Mouse (Mus musculus): ENCODE data around the gene Amy2a3. TPM values are rescaled to one million over a fixed set of nuclear protein-coding genes. Genes with fewer than 3 reads are reported as not detected.

Amy2a3 gene
- 134 TPM in 1 of 2 replicates, not detected in the other for polyA plus RNA-seq (2012; rRNA removed)

DNA sequence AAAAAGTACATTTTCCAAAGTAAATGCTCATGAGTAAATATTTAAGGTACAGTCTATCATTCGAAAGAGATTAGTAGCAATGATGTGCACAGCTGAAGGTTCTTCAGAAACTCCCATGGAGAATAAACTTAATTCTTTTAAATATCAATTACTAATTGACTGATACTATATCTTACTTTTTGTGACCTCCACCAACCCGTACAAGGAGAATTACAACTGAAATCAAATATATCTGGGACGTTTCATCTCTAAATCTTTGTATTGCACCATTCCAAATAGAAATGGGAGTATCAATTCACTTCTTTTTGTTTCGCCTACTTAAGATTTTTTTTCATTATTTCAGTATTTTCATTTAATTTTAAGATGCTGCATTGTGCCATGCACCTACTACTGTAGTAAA is at the start of gene Amy2a3:
Gene Amy2a3, minus strand, starts transcription at position 101 of the 400 bp plus-strand sequence.

DNA sequence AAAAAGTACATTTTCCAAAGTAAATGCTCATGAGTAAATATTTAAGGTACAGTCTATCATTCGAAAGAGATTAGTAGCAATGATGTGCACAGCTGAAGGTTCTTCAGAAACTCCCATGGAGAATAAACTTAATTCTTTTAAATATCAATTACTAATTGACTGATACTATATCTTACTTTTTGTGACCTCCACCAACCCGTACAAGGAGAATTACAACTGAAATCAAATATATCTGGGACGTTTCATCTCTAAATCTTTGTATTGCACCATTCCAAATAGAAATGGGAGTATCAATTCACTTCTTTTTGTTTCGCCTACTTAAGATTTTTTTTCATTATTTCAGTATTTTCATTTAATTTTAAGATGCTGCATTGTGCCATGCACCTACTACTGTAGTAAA is 32.7 kb upstream of the Amy2a3 start, which contains the start of gene Amy2a2:
Gene Amy2a2, minus strand, starts transcription at position 101 of the 400 bp plus-strand sequence.

GRCm38 (mm10) chr3:113291349-113291748 is 32.5 kb downstream of the Amy2a3 start, which contains the start of gene Amy2a4:
Amy2a4 (minus strand) TSS chr3:113291449.

Other genes with a start within 250 kb of the Amy2a3 start
- gene Amy2a5, start 65.2 kb downstream of the Amy2a3 start, polyA plus RNA-seq (2012; rRNA removed) = 0.19 and 30.5 TPM in 2 replicates
- 134 TPM in 1 of 2 replicates, not detected in the other for gene Amy2a4, start 32.6 kb downstream of the Amy2a3 start, polyA plus RNA-seq (2012; rRNA removed)
- gene Amy2a2, start 32.6 kb upstream of the Amy2a3 start, polyA plus RNA-seq (2012; rRNA removed) = 134 TPM in 1 of 2 replicates, not detected in the other
- not detected in 2 replicates for gene Amy2a1, start 208.4 kb upstream of the Amy2a3 start, polyA plus RNA-seq (2012; rRNA removed)

Measured in colon, adult 2 months (tissue).